Mouse (Mus musculus): ENCODE results near the gene Tns1.
A peak's percentile ranks its signal among the peaks of the same experiment; 100 is the strongest.

- TF ChIP-seq MAX (IDR thresholded peaks at IDR 0.05; ENCODE audit: low read depth): no peak
- TF ChIP-seq POLR2A (IDR thresholded peaks at IDR 0.05; ENCODE audit: insufficient read length, low read depth): no peak
- no peak for TF ChIP-seq MYOG (IDR thresholded peaks at IDR 0.05; ENCODE audit: control insufficient read depth in 1 of 3, insufficient read depth in 1 of 3, insufficient read length in 2 of 3, low read depth in 2 of 3)
- no peak for TF ChIP-seq USF1 (IDR thresholded peaks at IDR 0.05; ENCODE audit: low read depth)
- TF ChIP-seq POLR2AphosphoS2 (IDR thresholded peaks at IDR 0.05; ENCODE audit: insufficient read length, low read depth): no peak
- TF ChIP-seq E2F4 (IDR thresholded peaks at IDR 0.05; ENCODE audit: insufficient read depth): no peak
- TF ChIP-seq MYOD1 (IDR thresholded peaks at IDR 0.05; ENCODE audit: control insufficient read depth in 1 of 3, insufficient read length in 2 of 3, low read depth in 2 of 3): peak in 1 of 3 experiments; percentile 20
- TF ChIP-seq CEBPB (IDR thresholded peaks at IDR 0.05; ENCODE audit: insufficient read depth, poor library complexity, severe bottlenecking): no peak
- no peak for TF ChIP-seq REST (IDR thresholded peaks at IDR 0.05; ENCODE audit: insufficient read depth, insufficient read length)
These were observed 29.6 kb downstream of the Tns1 start for GRCm38 (mm10) chr1:74094497-74095270.
